Mouse (Mus musculus): ENCODE measurements at regions not wholly inside any gene's neighbourhood (a gene's known extent, or its start where the extent isn't known, plus 50 kb on each side); places are given as distances from the start of the nearest gene placed in this dataset.

GRCm38 (mm10) chr6:107394611-107395010 lies 135.0 kb upstream of the Lrrn1 start:
- H3K4me3 ChIP-seq (replicated peaks; ENCODE audit: low read length): no peak overlapping the region
- no peaks in the 10 kb centered on the region for H3K27me3 ChIP-seq (ENCODE audit: control insufficient read depth, insufficient read depth, low read length)
- WGBS: 82% methylated on average over 2 of the region's 2 CpGs
- H3K9me3 ChIP-seq (ENCODE audit: control insufficient read depth, low read length): no peaks in the 10 kb centered on the region
- H3K9ac ChIP-seq (ENCODE audit: low read depth, low read length, severe bottlenecking): no peak overlapping the region
- ATAC-seq (ENCODE audit: low FRiP score, low read depth): no peak
- no peak overlapping the region for H3K4me2 ChIP-seq (replicated peaks; ENCODE audit: low read depth, low read length, severe bottlenecking)
- H3K4me1 ChIP-seq (ENCODE audit: control insufficient read depth, insufficient read depth, low read length): no peaks in the 10 kb centered on the region
- H3K27ac ChIP-seq (replicated peaks; ENCODE audit: low read depth, low read length): no peak overlapping the region
- DNase-seq (ENCODE audit: low spot score): no peak
- no peak for TF ChIP-seq POLR2A (IDR thresholded peaks at IDR 0.05; ENCODE audit: borderline replicate concordance, extremely low read depth, insufficient read depth, insufficient read length)
- H3K36me3 ChIP-seq (ENCODE audit: control insufficient read depth, insufficient read depth, low read length): no peaks in the 10 kb centered on the region

DNA sequence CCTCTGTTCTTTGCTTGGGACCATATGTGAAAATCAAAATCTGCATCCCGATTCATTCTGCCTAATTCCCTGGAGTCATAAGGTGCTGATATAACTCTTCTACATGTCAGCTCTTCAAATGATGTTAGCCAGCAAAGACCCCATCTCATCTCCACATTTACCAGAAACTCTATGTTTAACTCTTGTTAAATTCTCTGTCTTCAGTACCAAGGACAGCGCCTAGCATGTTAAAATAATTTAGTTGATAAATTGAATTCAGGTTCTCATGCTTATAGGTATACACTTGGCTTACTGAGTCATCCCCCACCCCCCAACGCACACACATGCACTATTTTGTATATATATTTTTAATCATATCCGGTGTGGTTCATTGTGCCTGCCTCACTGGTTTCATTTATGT lies 113.8 kb upstream of the Lrrn1 start:
- Histone ChIP-seq H3K27me3 (ENCODE audit: control insufficient read depth, insufficient read depth, low read length) (no peaks in the 10 kb centered on the region), H3K4me2 (replicated peaks; ENCODE audit: low read depth, low read length, severe bottlenecking) (no peak overlapping the region), H3K36me3 (ENCODE audit: control insufficient read depth, insufficient read depth, low read length) (no peaks in the 10 kb centered on the region), H3K9ac (ENCODE audit: low read depth, low read length, severe bottlenecking) (no peak overlapping the region), H3K27ac (replicated peaks; ENCODE audit: low read depth, low read length) (no peak overlapping the region), H3K4me3 (replicated peaks; ENCODE audit: low read length) (no peak overlapping the region), H3K4me1 (ENCODE audit: control insufficient read depth, insufficient read depth, low read length) (no peaks in the 10 kb centered on the region), H3K9me3 (ENCODE audit: control insufficient read depth, low read length) (no peaks in the 10 kb centered on the region)
- 75% methylated on average over 4 of the region's 4 CpGs for WGBS
- ATAC-seq (ENCODE audit: low FRiP score, low read depth) (no peak), DNase-seq (ENCODE audit: low spot score) (peak; percentile 75)
- TF ChIP-seq POLR2A (IDR thresholded peaks at IDR 0.05; ENCODE audit: borderline replicate concordance, extremely low read depth, insufficient read depth, insufficient read length): no peak

- no peak for TF ChIP-seq POLR2A (IDR thresholded peaks at IDR 0.05; ENCODE audit: borderline replicate concordance, extremely low read depth, insufficient read depth, insufficient read length)
- Histone ChIP-seq H3K9ac (ENCODE audit: low read depth, low read length, severe bottlenecking) (no peak overlapping the region), H3K27me3 (ENCODE audit: control insufficient read depth, insufficient read depth, low read length) (no peaks in the 10 kb centered on the region), H3K9me3 (ENCODE audit: control insufficient read depth, low read length) (no peaks in the 10 kb centered on the region), H3K27ac (replicated peaks; ENCODE audit: low read depth, low read length) (no peak overlapping the region), H3K4me2 (replicated peaks; ENCODE audit: low read depth, low read length, severe bottlenecking) (no peak overlapping the region), H3K4me3 (replicated peaks; ENCODE audit: low read length) (no peak overlapping the region), H3K36me3 (ENCODE audit: control insufficient read depth, insufficient read depth, low read length) (no peaks in the 10 kb centered on the region), H3K4me1 (ENCODE audit: control insufficient read depth, insufficient read depth, low read length) (no peaks in the 10 kb centered on the region)
- no peak for DNase-seq (ENCODE audit: low spot score)
- 40% methylated on average over 3 of the region's 3 CpGs for WGBS
- no peak for ATAC-seq (ENCODE audit: low FRiP score, low read depth)
Measured at GRCm38 (mm10) chr6:107422091-107422490, 107.5 kb upstream of the Lrrn1 start.

- no peak for ATAC-seq (ENCODE audit: low FRiP score, low read depth)
- TF ChIP-seq POLR2A (IDR thresholded peaks at IDR 0.05; ENCODE audit: borderline replicate concordance, extremely low read depth, insufficient read depth, insufficient read length): no peak
- 89% methylated on average over 3 of the region's 3 CpGs for WGBS
- no peak overlapping the region for H3K9ac ChIP-seq (ENCODE audit: low read depth, low read length, severe bottlenecking)
- no peak overlapping the region for H3K27ac ChIP-seq (replicated peaks; ENCODE audit: low read depth, low read length)
- H3K36me3 ChIP-seq (ENCODE audit: control insufficient read depth, insufficient read depth, low read length): no peaks in the 10 kb centered on the region
- H3K4me1 ChIP-seq (ENCODE audit: control insufficient read depth, insufficient read depth, low read length): no peaks in the 10 kb centered on the region
- no peak overlapping the region for H3K4me3 ChIP-seq (replicated peaks; ENCODE audit: low read length)
- DNase-seq (ENCODE audit: low spot score): no peak
- H3K9me3 ChIP-seq (ENCODE audit: control insufficient read depth, low read length): no peaks in the 10 kb centered on the region
- H3K27me3 ChIP-seq (ENCODE audit: control insufficient read depth, insufficient read depth, low read length): no peaks in the 10 kb centered on the region
- H3K4me2 ChIP-seq (replicated peaks; ENCODE audit: low read depth, low read length, severe bottlenecking): no peak overlapping the region
Measured at GRCm38 (mm10) chr6:107426529-107426928, 103.0 kb upstream of the Lrrn1 start.

- no peak for TF ChIP-seq POLR2A (IDR thresholded peaks at IDR 0.05; ENCODE audit: borderline replicate concordance, extremely low read depth, insufficient read depth, insufficient read length)
- Histone ChIP-seq H3K36me3 (ENCODE audit: control insufficient read depth, insufficient read depth, low read length) (no peaks in the 10 kb centered on the region), H3K27ac (replicated peaks; ENCODE audit: low read depth, low read length) (no peak overlapping the region), H3K9ac (ENCODE audit: low read depth, low read length, severe bottlenecking) (no peak overlapping the region), H3K4me2 (replicated peaks; ENCODE audit: low read depth, low read length, severe bottlenecking) (no peak overlapping the region), H3K27me3 (ENCODE audit: control insufficient read depth, insufficient read depth, low read length) (no peaks in the 10 kb centered on the region), H3K4me3 (replicated peaks; ENCODE audit: low read length) (no peak overlapping the region), H3K9me3 (ENCODE audit: control insufficient read depth, low read length) (no peaks in the 10 kb centered on the region), H3K4me1 (ENCODE audit: control insufficient read depth, insufficient read depth, low read length) (no peaks in the 10 kb centered on the region)
- ATAC-seq (ENCODE audit: low FRiP score, low read depth): peak; percentile 30; the same call in 1 of the 2 replicates
- WGBS: 75% methylated on average over 4 of the region's 4 CpGs
- DNase-seq (ENCODE audit: low spot score): peak; percentile 4
Measured at GRCm38 (mm10) chr6:107431033-107431432, 98.5 kb upstream of the Lrrn1 start.

DNA sequence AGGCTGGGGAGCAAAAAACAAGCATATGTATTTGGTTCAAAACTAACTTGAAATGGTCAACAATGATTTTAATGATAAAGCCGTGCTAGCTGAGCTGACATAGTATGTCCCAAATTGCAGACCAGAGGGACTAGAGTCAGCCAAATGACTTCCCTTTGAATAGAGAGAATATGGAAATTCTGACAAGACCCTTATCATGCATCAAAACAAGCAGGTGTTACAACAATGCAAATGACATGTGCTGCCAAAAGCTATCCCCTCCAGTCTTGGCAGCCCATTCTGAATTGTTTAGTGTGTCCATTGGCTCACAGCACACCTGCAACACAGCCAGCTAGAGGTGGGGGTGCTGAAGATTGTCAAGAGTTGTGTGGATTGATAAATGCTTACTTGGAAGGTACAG lies 87.5 kb upstream of the Lrrn1 start:
- 84% methylated on average over 1 of the region's 1 CpGs for WGBS
- Histone ChIP-seq H3K27ac (replicated peaks; ENCODE audit: low read depth, low read length) (no peak overlapping the region), H3K27me3 (ENCODE audit: control insufficient read depth, insufficient read depth, low read length) (no peaks in the 10 kb centered on the region), H3K4me1 (ENCODE audit: control insufficient read depth, insufficient read depth, low read length) (no peaks in the 10 kb centered on the region), H3K4me3 (replicated peaks; ENCODE audit: low read length) (no peak overlapping the region), H3K4me2 (replicated peaks; ENCODE audit: low read depth, low read length, severe bottlenecking) (no peak overlapping the region), H3K36me3 (ENCODE audit: control insufficient read depth, insufficient read depth, low read length) (no peaks in the 10 kb centered on the region), H3K9ac (ENCODE audit: low read depth, low read length, severe bottlenecking) (no peak overlapping the region), H3K9me3 (ENCODE audit: control insufficient read depth, low read length) (no peaks in the 10 kb centered on the region)
- ATAC-seq (ENCODE audit: low FRiP score, low read depth) (no peak), DNase-seq (ENCODE audit: low spot score) (no peak)
- no peak for TF ChIP-seq POLR2A (IDR thresholded peaks at IDR 0.05; ENCODE audit: borderline replicate concordance, extremely low read depth, insufficient read depth, insufficient read length)
